Mouse (Mus musculus) midbrain, embryonic 13.5 days (tissue): ENCODE measurements around the gene Camkk2. TPM values are rescaled to one million over a fixed set of nuclear protein-coding genes. Genes with fewer than 3 reads are reported as not detected.
A peak's percentile ranks its signal among the peaks of the same experiment; 100 is the strongest.

ENCODE experiments used
- ATAC-seq: fragments of 200-750 bp; cut with Nextera tagmentation; 2 replicates; pipeline ENCODE4 v1.8.0; 2017; ENCODE audit warnings: mild to moderate bottlenecking, moderate TSS enrichment, moderate library complexity
- H3K27ac ChIP-seq: fragments of 300-500 bp; sonication (generic); 2 replicates; pipeline ENCODE4 v1.5.1; 2015; ENCODE audit warnings: inconsistent platforms, mild to moderate bottlenecking, moderate library complexity
- H3K27me3 ChIP-seq: fragments of 300-500 bp; sonication (generic); 2 replicates; pipeline ENCODE4 v1.6.1; 2015; ENCODE audit warnings: mild to moderate bottlenecking, inconsistent platforms
- H3K36me3 ChIP-seq: fragments of 300-500 bp; sonication (generic); 2 replicates; pipeline ENCODE4 v1.6.1; 2015; ENCODE audit warnings: mild to moderate bottlenecking, inconsistent platforms
- H3K4me1 ChIP-seq: fragments of 300-500 bp; sonication (generic); replicated peaks from 2 replicates; pipeline ENCODE4 v1.6.1; 2015; ENCODE audit warnings: inconsistent platforms
- H3K4me2 ChIP-seq: fragments of 300-500 bp; sonication (generic); replicated peaks from 2 replicates; pipeline ENCODE4 v1.6.1; 2015; ENCODE audit warnings: moderate library complexity, mild to moderate bottlenecking, inconsistent platforms
- H3K4me3 ChIP-seq: fragments of 300-500 bp; sonication (generic); replicated peaks from 2 replicates; pipeline ENCODE4 v1.5.1; 2015; ENCODE audit warnings: mild to moderate bottlenecking, inconsistent platforms
- H3K9ac ChIP-seq: fragments of 300-500 bp; sonication (generic); replicated peaks from 2 replicates; pipeline ENCODE4 v1.6.1; 2015; ENCODE audit warnings: mild to moderate bottlenecking, inconsistent platforms
- H3K9me3 ChIP-seq: fragments of 300-500 bp; sonication (generic); 2 replicates; pipeline ENCODE4 v1.6.1; 2016; ENCODE audit warnings: mild to moderate bottlenecking, inconsistent platforms
- WGBS: fragments of 180-500 bp; shearing (Covaris S2); methylation state at CpG from one replicate; pipeline ENCODE4 v1.1.7; 2015; 5-methylcytosine and 5-hydroxymethylcytosine counted together
- polyA plus RNA-seq: library from polyadenylated mRNA; unstranded; fragments of >200 nt; fragmentation: Nextera tagmentation; extraction: Ambion mirVana; gene quantifications from 2 replicates; pipeline ENCODE4 v1.2.1, GENCODE M21; 2015

Camkk2 gene
- polyA plus RNA-seq, 1 experiment from 2014 or later, result 47.1 TPM

- peaks cover 2% of the 10 kb centered on the region; the same call in 1 of the 2 replicates for H3K36me3 ChIP-seq
- H3K27ac ChIP-seq, result no peak overlapping the region
- H3K27me3 ChIP-seq, result no peaks in the 10 kb centered on the region
- peaks cover 8% of the 10 kb centered on the region; the same call in 1 of the 2 replicates for H3K4me1 ChIP-seq
- H3K9ac ChIP-seq, result no peak overlapping the region
- ATAC-seq, result no peak
- 90% methylated on average over 10 of the region's 10 CpGs for WGBS
- H3K9me3 ChIP-seq, result no peaks in the 10 kb centered on the region
- H3K4me3 ChIP-seq, result no peak overlapping the region
- H3K4me2 ChIP-seq, result no peak overlapping the region
These were observed 48.4 kb downstream of the Camkk2 start for GRCm38 (mm10) chr5:122730776-122731175.

GRCm38 (mm10) chr5:122727096-122727495 is 52.1 kb downstream of the Camkk2 start:
- no peak for ATAC-seq
- no peaks in the 10 kb centered on the region for H3K36me3 ChIP-seq
- H3K4me1 ChIP-seq, result peaks cover 8% of the 10 kb centered on the region; the same call in 1 of the 2 replicates
- no peak overlapping the region for H3K4me2 ChIP-seq
- H3K27me3 ChIP-seq, result no peaks in the 10 kb centered on the region
- no peak overlapping the region for H3K4me3 ChIP-seq
- H3K9ac ChIP-seq, result no peak overlapping the region
- H3K9me3 ChIP-seq, result no peaks in the 10 kb centered on the region
- WGBS, result 94% methylated on average over 7 of the region's 7 CpGs
- H3K27ac ChIP-seq, result no peak overlapping the region

- H3K36me3 ChIP-seq, result no peaks in the 10 kb centered on the region
- no peak for ATAC-seq
- no peak overlapping the region for H3K4me2 ChIP-seq
- H3K4me1 ChIP-seq, result peaks cover 8% of the 10 kb centered on the region; the same call in 1 of the 2 replicates
- 76% methylated on average over 5 of the region's 5 CpGs for WGBS
- no peaks in the 10 kb centered on the region for H3K27me3 ChIP-seq
- H3K4me3 ChIP-seq, result no peak overlapping the region
- no peaks in the 10 kb centered on the region for H3K9me3 ChIP-seq
- no peak overlapping the region for H3K9ac ChIP-seq
- peak overlapping the region; percentile 14; the same call in 1 of the 2 replicates for H3K27ac ChIP-seq
These were observed 52.6 kb downstream of the Camkk2 start for GRCm38 (mm10) chr5:122726595-122726994.

DNA sequence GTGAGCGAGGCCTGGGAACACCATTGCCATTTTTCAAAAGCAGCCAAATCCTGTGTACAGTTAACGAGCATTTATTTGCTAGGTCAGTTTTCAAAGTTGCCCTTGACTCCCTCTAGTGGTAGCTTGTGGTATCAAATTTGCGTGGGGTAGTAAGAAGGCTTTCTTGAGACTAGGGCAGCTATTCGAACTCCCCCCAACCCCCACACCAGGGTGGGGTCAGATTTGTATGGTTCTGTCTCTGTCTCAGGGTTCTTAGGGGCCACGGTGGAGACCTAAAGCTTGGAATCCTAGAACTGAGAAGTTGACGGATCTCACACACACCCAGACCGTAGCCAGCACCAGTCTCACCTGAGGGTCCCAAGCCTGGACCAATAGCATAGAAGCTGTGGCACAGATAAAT is 53.1 kb downstream of the Camkk2 start:
- Histone ChIP-seq H3K27me3 (no peaks in the 10 kb centered on the region), H3K4me3 (no peak overlapping the region), H3K9ac (no peak overlapping the region), H3K4me2 (no peak overlapping the region), H3K36me3 (no peaks in the 10 kb centered on the region), H3K27ac (no peak overlapping the region), H3K9me3 (no peaks in the 10 kb centered on the region), H3K4me1 (peaks cover 8% of the 10 kb centered on the region; the same call in 1 of the 2 replicates)
- peak; percentile 63 for ATAC-seq
- 21% methylated on average over 7 of the region's 7 CpGs for WGBS

DNA sequence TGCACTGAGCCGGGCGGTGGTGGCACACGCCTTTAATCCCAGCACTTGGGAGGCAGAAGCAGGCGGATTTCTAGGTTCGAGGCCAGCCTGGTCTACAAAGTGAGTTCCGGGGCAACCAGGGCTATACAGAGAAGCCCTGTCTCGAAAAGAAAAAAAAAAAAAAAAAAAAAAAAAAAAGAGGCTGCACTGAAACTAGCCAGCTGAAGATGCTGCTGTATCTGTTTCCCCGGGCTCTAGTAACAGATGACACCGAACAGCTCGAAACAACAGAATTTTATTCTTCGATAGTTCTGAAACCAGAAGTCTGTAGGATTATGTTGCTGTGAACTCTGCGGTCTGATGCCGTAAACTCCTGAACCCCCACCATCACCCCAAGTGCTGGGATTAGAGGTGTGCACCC is 53.8 kb downstream of the Camkk2 start:
- Histone ChIP-seq H3K36me3 (no peaks in the 10 kb centered on the region), H3K4me1 (peaks cover 8% of the 10 kb centered on the region; the same call in 1 of the 2 replicates), H3K4me2 (no peak overlapping the region), H3K27me3 (no peaks in the 10 kb centered on the region), H3K27ac (no peak overlapping the region), H3K9me3 (no peaks in the 10 kb centered on the region), H3K4me3 (no peak overlapping the region), H3K9ac (no peak overlapping the region)
- no peak for ATAC-seq
- 94% methylated on average over 13 of the region's 13 CpGs for WGBS

GRCm38 (mm10) chr5:122719168-122719567 is 60.0 kb downstream of the Camkk2 start:
- Histone ChIP-seq H3K27ac (no peak overlapping the region), H3K4me3 (no peak overlapping the region), H3K36me3 (no peaks in the 10 kb centered on the region), H3K4me1 (no peaks in the 10 kb centered on the region), H3K4me2 (no peak overlapping the region), H3K9me3 (no peaks in the 10 kb centered on the region), H3K27me3 (no peaks in the 10 kb centered on the region), H3K9ac (no peak overlapping the region)
- WGBS, result 98% methylated on average over 8 of the region's 8 CpGs
- ATAC-seq, result no peak

- Histone ChIP-seq H3K27me3 (no peaks in the 10 kb centered on the region), H3K4me3 (no peak overlapping the region), H3K9ac (no peak overlapping the region), H3K4me1 (no peaks in the 10 kb centered on the region), H3K36me3 (no peaks in the 10 kb centered on the region), H3K4me2 (no peak overlapping the region), H3K27ac (no peak overlapping the region), H3K9me3 (no peaks in the 10 kb centered on the region)
- ATAC-seq, result no peak
- 97% methylated on average over 7 of the region's 7 CpGs for WGBS
These were observed 60.8 kb downstream of the Camkk2 start for GRCm38 (mm10) chr5:122718400-122718799.

DNA sequence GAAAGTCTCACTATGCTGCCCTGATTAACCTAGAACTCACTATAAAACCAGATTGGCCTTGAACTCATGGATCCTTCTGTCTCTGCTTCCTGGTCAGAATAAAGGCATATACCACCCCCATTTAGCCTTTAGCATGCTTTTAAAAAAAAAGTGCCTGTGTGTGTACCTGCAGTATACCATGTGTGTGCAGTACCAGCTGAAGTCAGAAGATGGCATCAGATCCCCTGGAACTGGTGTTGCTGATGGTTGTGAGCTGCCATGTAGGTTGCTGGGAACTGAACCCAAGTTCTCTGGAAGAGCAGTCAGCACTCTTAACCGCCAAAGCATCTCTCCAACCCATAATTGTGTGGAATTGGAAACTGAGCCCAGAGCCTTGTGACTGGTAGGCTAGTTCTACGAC is 62.4 kb downstream of the Camkk2 start:
- 94% methylated on average over 2 of the region's 2 CpGs for WGBS

DNA sequence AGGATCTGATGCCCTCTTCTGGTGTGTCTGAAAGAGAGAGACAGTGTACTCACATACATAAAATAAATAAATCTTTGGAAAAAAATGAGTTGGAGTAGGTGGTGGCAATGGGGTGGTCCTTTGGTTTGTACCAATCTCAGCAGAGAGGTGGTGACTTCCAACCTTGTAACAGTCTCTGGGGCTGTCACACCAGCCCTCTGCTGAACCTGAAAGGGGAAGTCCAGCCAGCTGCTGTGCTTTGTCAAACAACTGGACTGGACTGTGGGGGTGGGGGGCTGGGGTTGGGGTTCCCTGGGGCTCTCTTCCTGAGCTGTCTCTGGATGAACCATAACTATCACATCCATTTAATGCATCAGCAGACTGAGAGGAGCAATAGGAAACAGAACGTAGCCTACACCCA is 63.5 kb downstream of the Camkk2 start:
- Histone ChIP-seq H3K4me2 (no peak overlapping the region), H3K9ac (no peak overlapping the region), H3K9me3 (no peaks in the 10 kb centered on the region), H3K27me3 (no peaks in the 10 kb centered on the region), H3K27ac (no peak overlapping the region), H3K4me3 (no peak overlapping the region), H3K36me3 (no peaks in the 10 kb centered on the region), H3K4me1 (no peaks in the 10 kb centered on the region)
- WGBS, result 86% methylated on average over 1 of the region's 1 CpGs
- no peak for ATAC-seq

More for the DNA sequence above, 62.4 kb downstream of the Camkk2 start:
- H3K4me3 ChIP-seq, result no peak overlapping the region
- H3K4me1 ChIP-seq, result no peaks in the 10 kb centered on the region
- no peaks in the 10 kb centered on the region for H3K27me3 ChIP-seq
- H3K9ac ChIP-seq, result no peak overlapping the region
- H3K36me3 ChIP-seq, result no peaks in the 10 kb centered on the region
- no peak overlapping the region for H3K27ac ChIP-seq
- no peaks in the 10 kb centered on the region for H3K9me3 ChIP-seq
- no peak overlapping the region for H3K4me2 ChIP-seq
- ATAC-seq, result no peak

DNA sequence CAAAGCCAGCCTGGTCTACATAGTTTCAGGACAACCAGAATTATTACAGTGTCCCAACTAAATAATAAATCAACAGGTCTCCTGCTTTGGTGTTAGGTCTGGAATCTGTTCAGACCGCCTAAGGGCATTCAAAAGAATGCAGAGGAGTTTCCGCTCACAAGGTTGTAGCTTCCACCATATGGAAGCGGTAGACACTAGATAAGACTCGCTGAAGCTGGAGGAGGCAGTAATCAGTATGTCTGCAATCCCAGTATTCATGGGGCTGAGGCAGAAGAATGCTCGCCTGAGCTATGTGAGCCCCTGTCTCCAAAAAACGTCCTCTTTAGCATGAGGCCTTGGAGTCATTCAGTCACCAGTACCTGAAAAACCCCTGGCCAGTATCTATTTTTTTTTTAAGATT is 70.4 kb downstream of the Camkk2 start:
- Histone ChIP-seq H3K4me2 (no peak overlapping the region), H3K9ac (no peak overlapping the region), H3K27ac (no peak overlapping the region), H3K27me3 (no peaks in the 10 kb centered on the region), H3K4me3 (no peak overlapping the region), H3K4me1 (peaks cover 17% of the 10 kb centered on the region), H3K9me3 (no peaks in the 10 kb centered on the region), H3K36me3 (no peaks in the 10 kb centered on the region)
- WGBS, result 92% methylated on average over 6 of the region's 6 CpGs
- ATAC-seq, result no peak

DNA sequence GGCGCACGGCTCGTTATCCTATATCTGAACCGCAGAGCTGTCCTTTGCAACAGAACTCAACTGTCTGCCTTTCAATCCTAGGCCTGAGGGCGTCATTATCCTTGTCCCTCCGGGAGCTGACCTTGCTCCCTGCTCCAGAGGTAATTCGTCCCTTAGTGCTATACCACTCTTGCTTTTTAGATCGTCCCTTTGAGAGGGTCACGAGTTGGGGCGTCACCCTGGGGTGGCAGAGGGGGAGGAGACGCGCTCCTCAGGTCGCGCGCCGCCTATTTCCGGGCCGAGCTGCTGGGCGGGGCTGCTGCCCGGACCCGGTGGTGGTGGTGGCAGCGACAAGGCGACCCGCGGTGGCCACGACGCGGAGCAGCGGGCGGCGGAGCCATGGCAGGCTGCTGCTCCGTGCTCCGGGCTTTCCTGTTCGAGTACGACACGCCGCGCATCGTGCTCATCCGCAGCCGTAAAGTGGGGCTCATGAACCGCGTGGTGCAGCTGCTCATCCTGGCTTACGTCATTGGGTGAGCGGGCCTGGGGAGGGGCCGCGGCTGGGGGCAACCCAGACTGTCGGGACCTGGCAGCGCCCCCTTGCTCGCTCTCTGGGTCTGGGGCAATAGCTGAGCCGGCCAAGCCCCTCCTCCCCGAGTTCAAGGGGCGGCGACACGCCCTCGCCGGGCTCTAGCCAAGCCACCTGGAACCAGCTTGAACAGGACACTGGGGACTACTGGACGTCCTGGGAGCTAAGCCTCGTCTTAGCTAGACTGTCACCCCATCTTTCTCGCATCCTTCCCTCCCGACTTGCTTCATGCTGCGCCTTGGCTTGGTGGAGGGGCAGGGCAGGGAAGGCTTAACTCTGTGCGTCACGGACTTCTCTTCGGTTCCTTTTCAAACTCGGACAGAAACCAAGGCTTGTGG is 71.7 kb downstream of the Camkk2 start, which contains the start of gene P2rx4:
P2rx4 (plus strand) TSS at position 269 of the 906 bp plus-strand sequence.
- H3K4me2 ChIP-seq, result peak within 1 kb of the TSS; percentile 80
- H3K27ac ChIP-seq, result peak within 1 kb of the TSS; percentile 75
- no peaks in the 10 kb centered on the region for H3K27me3 ChIP-seq
- peaks cover 17% of the 10 kb centered on the region for H3K4me1 ChIP-seq
- peak within 1 kb of the TSS; percentile 84 for H3K9ac ChIP-seq
- under 1% methylated on average over 66 of the region's 66 CpGs for WGBS
- no peaks in the 10 kb centered on the region for H3K36me3 ChIP-seq
- H3K9me3 ChIP-seq, result no peaks in the 10 kb centered on the region
- peak within 1 kb of the TSS; percentile 72 for H3K4me3 ChIP-seq
- ATAC-seq, result peak; percentile 90

DNA sequence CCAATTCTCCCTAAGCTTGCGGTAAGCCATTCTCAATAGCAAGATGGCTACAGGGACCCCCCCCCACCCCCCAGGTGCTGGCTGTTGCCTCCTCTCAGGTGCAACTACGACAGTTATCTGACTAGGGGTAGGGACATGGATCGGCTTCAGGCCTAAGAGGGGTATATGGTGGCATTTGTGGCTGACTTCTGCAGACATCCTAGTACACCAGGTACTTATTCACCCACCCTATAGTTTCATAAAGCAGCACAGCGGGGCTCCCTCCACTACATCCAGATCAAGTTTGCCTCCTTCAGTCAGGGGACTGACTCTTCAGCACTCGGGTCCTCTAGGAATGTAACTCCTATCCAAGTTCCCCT is 72.3 kb downstream of the Camkk2 start:
- Histone ChIP-seq H3K36me3 (no peaks in the 10 kb centered on the region), H3K27ac (peak overlapping the region; percentile 75), H3K9ac (peak overlapping the region; percentile 84), H3K4me1 (peaks cover 17% of the 10 kb centered on the region), H3K4me2 (peak overlapping the region; percentile 80), H3K9me3 (no peaks in the 10 kb centered on the region), H3K4me3 (peak overlapping the region; percentile 72), H3K27me3 (no peaks in the 10 kb centered on the region)
- peak; percentile 55 for ATAC-seq
- 38% methylated on average over 5 of the region's 5 CpGs for WGBS
